Mouse (Mus musculus) heart, embryonic 15.5 days (tissue): ENCODE measurements at regions not wholly inside any gene's neighbourhood (a gene's known extent, or its start where the extent isn't known, plus 50 kb on each side); places are given as distances from the start of the nearest gene placed in this dataset.

ENCODE experiments used
- ATAC-seq: fragments of 200-750 bp; cut with Nextera tagmentation; replicated peaks from 2 replicates; pipeline ENCODE4 v1.8.0; 2017; ENCODE audit warnings: low read depth, moderate TSS enrichment; ENCODE audit not compliant: insufficient number of reproducible peaks, insufficient read depth, low FRiP score
- H3K27ac ChIP-seq: fragments of 300-500 bp; sonication (generic); 2 replicates; pipeline ENCODE4 v1.5.1; 2015; ENCODE audit warnings: mild to moderate bottlenecking, inconsistent platforms
- H3K27me3 ChIP-seq: fragments of 300-500 bp; sonication (generic); 2 replicates; pipeline ENCODE4 v1.6.1; 2015; ENCODE audit warnings: inconsistent platforms
- H3K36me3 ChIP-seq: fragments of 300-500 bp; sonication (generic); 2 replicates; pipeline ENCODE4 v1.6.1; 2015; ENCODE audit warnings: mild to moderate bottlenecking, inconsistent platforms
- H3K4me1 ChIP-seq: fragments of 300-500 bp; sonication (generic); replicated peaks from 2 replicates; pipeline ENCODE4 v1.6.1; 2015; ENCODE audit warnings: inconsistent platforms
- H3K4me2 ChIP-seq: fragments of 300-500 bp; sonication (generic); 2 replicates; pipeline ENCODE4 v1.6.1; 2015; ENCODE audit warnings: inconsistent platforms, mild to moderate bottlenecking, moderate library complexity
- H3K4me3 ChIP-seq: fragments of 300-500 bp; sonication (generic); 2 replicates; pipeline ENCODE4 v1.5.1; 2015; ENCODE audit warnings: mild to moderate bottlenecking, inconsistent platforms
- H3K9ac ChIP-seq: fragments of 300-500 bp; sonication (generic); 2 replicates; pipeline ENCODE4 v1.6.1; 2015; ENCODE audit warnings: mild to moderate bottlenecking, inconsistent platforms
- H3K9me3 ChIP-seq: fragments of 300-500 bp; sonication (generic); replicated peaks from 2 replicates; pipeline ENCODE4 v1.6.1; 2016; ENCODE audit warnings: inconsistent platforms
- WGBS: fragments of 180-500 bp; shearing (Covaris S2); methylation state at CpG from one replicate; pipeline ENCODE4 v1.1.7; 2015; ENCODE audit warnings: mixed read lengths; 5-methylcytosine and 5-hydroxymethylcytosine counted together

- no peak overlapping the region for H3K27ac ChIP-seq
- no peak overlapping the region for H3K9ac ChIP-seq
- no peak overlapping the region for H3K4me3 ChIP-seq
- H3K4me2 ChIP-seq: no peak overlapping the region
- no peaks in the 10 kb centered on the region for H3K27me3 ChIP-seq
- WGBS: 79% methylated on average over 11 of the region's 11 CpGs
- H3K4me1 ChIP-seq: 0 out of 2 replicates have a peak, but pooled peaks cover 2% of the 10 kb centered on the region
- H3K9me3 ChIP-seq: no peaks in the 10 kb centered on the region
- no peaks in the 10 kb centered on the region for H3K36me3 ChIP-seq
- ATAC-seq: no peak
Measured at GRCm38 (mm10) chr16:76218310-76219170, 155.1 kb downstream of the Nrip1 start.

- H3K9me3 ChIP-seq: no peaks in the 10 kb centered on the region
- H3K4me1 ChIP-seq: 0 out of 2 replicates have a peak, but pooled peaks cover 2% of the 10 kb centered on the region
- 26% methylated on average over 9 of the region's 9 CpGs for WGBS
- H3K4me3 ChIP-seq: no peak overlapping the region
- 0 out of 2 replicates have a peak overlapping the region, but pooled peaks have one; percentile 2 for H3K27ac ChIP-seq
- no peak for ATAC-seq
- H3K4me2 ChIP-seq: 0 out of 2 replicates have a peak overlapping the region, but pooled peaks have one; percentile 10
- no peak overlapping the region for H3K9ac ChIP-seq
- no peaks in the 10 kb centered on the region for H3K27me3 ChIP-seq
- H3K36me3 ChIP-seq: no peaks in the 10 kb centered on the region
Measured at GRCm38 (mm10) chr16:76216184-76216583, 157.4 kb downstream of the Nrip1 start.

GRCm38 (mm10) chr16:76215558-76215957 lies 158.1 kb downstream of the Nrip1 start:
- 61% methylated on average over 5 of the region's 5 CpGs for WGBS
- Histone ChIP-seq H3K36me3 (no peaks in the 10 kb centered on the region), H3K4me2 (0 out of 2 replicates have a peak overlapping the region, but pooled peaks have one; percentile 10), H3K27me3 (no peaks in the 10 kb centered on the region), H3K9ac (no peak overlapping the region), H3K4me1 (0 out of 2 replicates have a peak, but pooled peaks cover 2% of the 10 kb centered on the region), H3K27ac (0 out of 2 replicates have a peak overlapping the region, but pooled peaks have one; percentile 2), H3K4me3 (no peak overlapping the region), H3K9me3 (no peaks in the 10 kb centered on the region)
- no peak for ATAC-seq

- H3K9me3 ChIP-seq: no peaks in the 10 kb centered on the region
- H3K9ac ChIP-seq: no peak overlapping the region
- no peak overlapping the region for H3K4me2 ChIP-seq
- H3K27ac ChIP-seq: no peak overlapping the region
- H3K4me1 ChIP-seq: no peaks in the 10 kb centered on the region
- no peaks in the 10 kb centered on the region for H3K36me3 ChIP-seq
- no peak for ATAC-seq
- H3K27me3 ChIP-seq: no peaks in the 10 kb centered on the region
- 43% methylated on average over 11 of the region's 11 CpGs for WGBS
- H3K4me3 ChIP-seq: no peak overlapping the region
Measured at GRCm38 (mm10) chr16:76201773-76202571, 171.7 kb downstream of the Nrip1 start.

- Histone ChIP-seq H3K36me3 (no peaks in the 10 kb centered on the region), H3K27me3 (no peaks in the 10 kb centered on the region), H3K4me3 (no peak overlapping the region), H3K4me2 (no peak overlapping the region), H3K4me1 (no peaks in the 10 kb centered on the region), H3K27ac (no peak overlapping the region), H3K9ac (no peak overlapping the region), H3K9me3 (no peaks in the 10 kb centered on the region)
- 68% methylated on average over 9 of the region's 9 CpGs for WGBS
- ATAC-seq: no peak
Measured at GRCm38 (mm10) chr16:76200801-76201728, 172.6 kb downstream of the Nrip1 start.

- H3K36me3 ChIP-seq: no peaks in the 10 kb centered on the region
- no peaks in the 10 kb centered on the region for H3K9me3 ChIP-seq
- H3K27ac ChIP-seq: no peak overlapping the region
- H3K27me3 ChIP-seq: no peaks in the 10 kb centered on the region
- H3K4me1 ChIP-seq: no peaks in the 10 kb centered on the region
- no peak overlapping the region for H3K9ac ChIP-seq
- 60% methylated on average over 3 of the region's 3 CpGs for WGBS
- H3K4me3 ChIP-seq: no peak overlapping the region
- no peak overlapping the region for H3K4me2 ChIP-seq
- no peak for ATAC-seq
Measured at GRCm38 (mm10) chr16:76200268-76200667, 173.4 kb downstream of the Nrip1 start.

- no peak overlapping the region for H3K9ac ChIP-seq
- no peak overlapping the region for H3K4me2 ChIP-seq
- H3K27me3 ChIP-seq: no peaks in the 10 kb centered on the region
- WGBS: 83% methylated on average over 3 of the region's 3 CpGs
- no peaks in the 10 kb centered on the region for H3K36me3 ChIP-seq
- no peak overlapping the region for H3K27ac ChIP-seq
- H3K4me3 ChIP-seq: no peak overlapping the region
- no peak for ATAC-seq
- H3K9me3 ChIP-seq: no peaks in the 10 kb centered on the region
- no peaks in the 10 kb centered on the region for H3K4me1 ChIP-seq
Measured at GRCm38 (mm10) chr16:76199006-76199405, 174.6 kb downstream of the Nrip1 start.

GRCm38 (mm10) chr16:76194291-76194690 lies 172.2 kb upstream of the Samsn1 start:
- no peak overlapping the region for H3K9ac ChIP-seq
- H3K4me3 ChIP-seq: no peak overlapping the region
- ATAC-seq: no peak

GRCm38 (mm10) chr16:76191135-76191534 lies 169.1 kb upstream of the Samsn1 start:
- no peak overlapping the region for H3K27ac ChIP-seq
- H3K4me1 ChIP-seq: no peaks in the 10 kb centered on the region
- 81% methylated on average over 10 of the region's 10 CpGs for WGBS
- H3K4me3 ChIP-seq: no peak overlapping the region
- no peak for ATAC-seq
- no peaks in the 10 kb centered on the region for H3K9me3 ChIP-seq
- H3K36me3 ChIP-seq: no peaks in the 10 kb centered on the region
- H3K27me3 ChIP-seq: no peaks in the 10 kb centered on the region
- H3K9ac ChIP-seq: no peak overlapping the region
- H3K4me2 ChIP-seq: no peak overlapping the region

More at GRCm38 (mm10) chr16:76194291-76194690, 172.2 kb upstream of the Samsn1 start:
- Histone ChIP-seq H3K9me3 (no peaks in the 10 kb centered on the region), H3K4me1 (no peaks in the 10 kb centered on the region), H3K36me3 (no peaks in the 10 kb centered on the region), H3K4me2 (no peak overlapping the region), H3K27me3 (no peaks in the 10 kb centered on the region), H3K27ac (no peak overlapping the region)
- 71% methylated on average over 2 of the region's 2 CpGs for WGBS

GRCm38 (mm10) chr16:76183556-76183955 lies 161.5 kb upstream of the Samsn1 start:
- H3K4me2 ChIP-seq: no peak overlapping the region
- no peaks in the 10 kb centered on the region for H3K9me3 ChIP-seq
- no peak overlapping the region for H3K9ac ChIP-seq
- no peaks in the 10 kb centered on the region for H3K36me3 ChIP-seq
- no peaks in the 10 kb centered on the region for H3K27me3 ChIP-seq
- no peak overlapping the region for H3K4me3 ChIP-seq
- no peaks in the 10 kb centered on the region for H3K4me1 ChIP-seq
- H3K27ac ChIP-seq: no peak overlapping the region
- no peak for ATAC-seq
- WGBS: 77% methylated on average over 2 of the region's 2 CpGs
